Mouse (Mus musculus): Measurements from ENCODE around the gene Gria1.

The Gria1 gene

GRCm38 (mm10) chr11:57162931-57163330, 151.7 kb downstream of the Gria1 start:
- no peak for DNase-seq (ENCODE audit: extremely low spot score)

- DNase-seq (ENCODE audit: extremely low spot score): no peak
Measured at GRCm38 (mm10) chr11:57170058-57170457, 158.9 kb downstream of the Gria1 start.

- no peak for DNase-seq (ENCODE audit: extremely low spot score)
Measured at GRCm38 (mm10) chr11:57174165-57174564, 163.0 kb downstream of the Gria1 start.

GRCm38 (mm10) chr11:57176552-57176951, 165.4 kb downstream of the Gria1 start:
- DNase-seq (ENCODE audit: extremely low spot score): peak; percentile 39

- no peak for DNase-seq (ENCODE audit: extremely low spot score)
Measured at GRCm38 (mm10) chr11:57184216-57184615, 173.0 kb downstream of the Gria1 start.

- DNase-seq (ENCODE audit: extremely low spot score): no peak
Measured at GRCm38 (mm10) chr11:57185110-57185509, 173.9 kb downstream of the Gria1 start.

- no peak for DNase-seq (ENCODE audit: extremely low spot score)
Measured at GRCm38 (mm10) chr11:57189391-57189790, 178.2 kb downstream of the Gria1 start.

GRCm38 (mm10) chr11:57194746-57195145, 183.6 kb downstream of the Gria1 start:
- no peak for DNase-seq (ENCODE audit: extremely low spot score)

- no peak for DNase-seq (ENCODE audit: extremely low spot score)
Measured at GRCm38 (mm10) chr11:57201245-57201976, 190.2 kb downstream of the Gria1 start.

GRCm38 (mm10) chr11:57204371-57204770, 193.2 kb downstream of the Gria1 start:
- no peak for DNase-seq (ENCODE audit: extremely low spot score)

GRCm38 (mm10) chr11:57207260-57207659, 196.1 kb downstream of the Gria1 start:
- no peak for DNase-seq (ENCODE audit: extremely low spot score)

- no peak for DNase-seq (ENCODE audit: extremely low spot score)
Measured at GRCm38 (mm10) chr11:57214079-57214478, 202.9 kb downstream of the Gria1 start.

GRCm38 (mm10) chr11:57214583-57214982, 203.4 kb downstream of the Gria1 start:
- no peak for DNase-seq (ENCODE audit: extremely low spot score)

- DNase-seq (ENCODE audit: extremely low spot score): no peak
Measured at GRCm38 (mm10) chr11:57222797-57223569, 211.8 kb downstream of the Gria1 start.

GRCm38 (mm10) chr11:57235446-57235845, 224.3 kb downstream of the Gria1 start:
- DNase-seq (ENCODE audit: extremely low spot score): no peak

- no peak for DNase-seq (ENCODE audit: extremely low spot score)
Measured at GRCm38 (mm10) chr11:57236431-57236830, 225.2 kb downstream of the Gria1 start.

- DNase-seq (ENCODE audit: extremely low spot score): peak; percentile 23
Measured at GRCm38 (mm10) chr11:57239758-57240157, 228.6 kb downstream of the Gria1 start.

GRCm38 (mm10) chr11:57243835-57244234, 232.6 kb downstream of the Gria1 start:
- no peak for DNase-seq (ENCODE audit: extremely low spot score)

GRCm38 (mm10) chr11:57244543-57244942, 233.4 kb downstream of the Gria1 start:
- DNase-seq (ENCODE audit: extremely low spot score): no peak

GRCm38 (mm10) chr11:57248870-57249269, 237.7 kb downstream of the Gria1 start:
- DNase-seq (ENCODE audit: extremely low spot score): no peak

GRCm38 (mm10) chr11:57250129-57250528, 238.9 kb downstream of the Gria1 start:
- peak; percentile 1 for DNase-seq (ENCODE audit: extremely low spot score)

- DNase-seq (ENCODE audit: extremely low spot score): no peak
Measured at GRCm38 (mm10) chr11:57271687-57272086, 260.5 kb downstream of the Gria1 start.

- DNase-seq (ENCODE audit: extremely low spot score): no peak
Measured at GRCm38 (mm10) chr11:57274687-57275086, 263.5 kb downstream of the Gria1 start.

Data from embryo, embryonic 9.5 days (tissue).